In the genomic region with DNA sequence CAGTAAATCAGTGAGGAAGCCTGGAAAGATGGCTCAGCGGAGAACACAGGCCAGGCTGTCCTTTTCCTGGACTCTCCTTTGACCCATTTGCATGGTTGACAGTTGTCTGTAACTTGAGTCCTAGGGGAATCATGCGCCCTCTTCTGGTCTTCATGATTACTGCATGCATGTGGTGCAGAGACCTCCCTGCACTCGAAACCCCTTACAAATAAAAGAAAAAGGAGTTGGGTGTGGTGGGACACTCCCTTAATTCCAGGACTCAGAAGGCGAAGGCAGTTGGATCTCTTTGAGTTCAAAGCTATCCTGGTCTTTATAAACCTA, we compare ENCODE assay signal across 8 mouse cellular contexts. TPM values are rescaled to one million over a fixed set of nuclear protein-coding genes. Genes with fewer than 3 reads are reported as not detected.
DNase-seq lines count a peak whose midpoint lies in the region; ATAC-seq lines count a peak whose summit lies in the region.

No protein-coding gene starts in this region.

- H3K27ac ChIP-seq in hindbrain, embryonic 16.5 days (ENCODE audit: low read depth, low read length) = peak overlapping the region; percentile 75

- H3K9me3 ChIP-seq in hindbrain, embryonic 16.5 days (ENCODE audit: control insufficient read depth, low read length) = no peaks in the 10 kb centered on the region

- H3K9ac ChIP-seq in hindbrain, embryonic 16.5 days (ENCODE audit: low read depth, low read length) = peak overlapping the region; percentile 66

- H3K4me1 ChIP-seq in hindbrain, embryonic 16.5 days (ENCODE audit: control insufficient read depth, insufficient read depth, low read depth, low read length) = peaks cover 14% of the 10 kb centered on the region

- H3K4me3 ChIP-seq in hindbrain, embryonic 16.5 days (ENCODE audit: low read length) = peak overlapping the region; percentile 58

- H3K36me3 ChIP-seq in hindbrain, embryonic 16.5 days (ENCODE audit: control insufficient read depth, insufficient read depth, low read length) = peaks cover 14% of the 10 kb centered on the region

- DNase-seq in cerebellum, postnatal 4 days (ENCODE audit: low spot score in 2 of 2) = peak; percentile 73 to 84
- DNase-seq in gastrocnemius, adult 18-20 months (ENCODE audit: low spot score) = peak; percentile 90
- DNase-seq in left cerebral cortex, adult 11 months (ENCODE audit: low spot score) = peak; percentile 73
- DNase-seq in lung, postnatal 4 days = peak; percentile 76 to 90
- peak; percentile 94 for DNase-seq in retina, postnatal 1 day
- peak; percentile 90 for DNase-seq in thymus, postnatal 4 days

- H3K4me2 ChIP-seq in hindbrain, embryonic 16.5 days (ENCODE audit: low read length) = peak overlapping the region; percentile 72

- H3K27me3 ChIP-seq in hindbrain, embryonic 16.5 days (replicated peaks; ENCODE audit: control insufficient read depth, insufficient read depth, low read length) = no peaks in the 10 kb centered on the region

- peak; percentile 45 for ATAC-seq in activated CD4-positive, CD25-positive, alpha-beta regulatory T cell, adult 4 months
- peak; percentile 10 for ATAC-seq in hindbrain, embryonic 16.5 days

- WGBS in hindbrain, embryonic 16.5 days = 2% methylated on average over 4 of the region's 4 CpGs

RNA-seq across cellular contexts. Expression of gene Mars, which starts 0.7 kb away (rescaled TPM):
- 10 to 100 TPM; 21.6 to 21.9 TPM for polyA plus RNA-seq in activated CD4-positive, CD25-positive, alpha-beta regulatory T cell, adult 4 months (2017; shearing (Covaris generic))
- total RNA-seq in gastrocnemius, adult 18-20 months (2021) = 10 to 100 TPM; 67.5 to 68.8 TPM
- 108 and 113 TPM in 2 replicates for polyA plus RNA-seq in hindbrain, embryonic 16.5 days (2015; fragmentation: Nextera tagmentation; extraction: Ambion mirVana)

RNA-seq across cellular contexts. Expression of gene Arhgap9, which starts 9.4 kb away (rescaled TPM):
- polyA plus RNA-seq in activated CD4-positive, CD25-positive, alpha-beta regulatory T cell, adult 4 months (2017; shearing (Covaris generic)) = 100 to 1,000 TPM; 125 TPM
- under 1 TPM; 0.46 to 0.83 TPM for total RNA-seq in gastrocnemius, adult 18-20 months (2021)
- polyA plus RNA-seq in hindbrain, embryonic 16.5 days (2015; fragmentation: Nextera tagmentation; extraction: Ambion mirVana) = 0.79 and 0.81 TPM in 2 replicates

RNA-seq across cellular contexts. Expression of gene Mbd6, which starts 23.5 kb away (rescaled TPM):
- polyA plus RNA-seq in activated CD4-positive, CD25-positive, alpha-beta regulatory T cell, adult 4 months (2017; shearing (Covaris generic)) = 10 to 100 TPM in 1 of 2 experiments, 1 to 10 TPM in 1; 4.0 to 10.6 TPM
- 10 to 100 TPM; 14.6 to 15.7 TPM for total RNA-seq in gastrocnemius, adult 18-20 months (2021)
- 11.2 and 11.5 TPM in 2 replicates for polyA plus RNA-seq in hindbrain, embryonic 16.5 days (2015; fragmentation: Nextera tagmentation; extraction: Ambion mirVana)

RNA-seq across cellular contexts. Expression of gene Gli1, which starts 29.5 kb away (rescaled TPM):
- polyA plus RNA-seq in activated CD4-positive, CD25-positive, alpha-beta regulatory T cell, adult 4 months (2017; shearing (Covaris generic)) = under 1 TPM; 0.15 to 0.75 TPM
- under 1 TPM; 0.41 to 0.74 TPM for total RNA-seq in gastrocnemius, adult 18-20 months (2021)
- polyA plus RNA-seq in hindbrain, embryonic 16.5 days (2015; fragmentation: Nextera tagmentation; extraction: Ambion mirVana) = 1.8 and 2.1 TPM in 2 replicates

RNA-seq across cellular contexts. Expression of gene Inhbe, which starts 41.9 kb away (rescaled TPM):
- under 1 TPM in 1 of 2 experiments, not detected in 1; 0.07 TPM for polyA plus RNA-seq in activated CD4-positive, CD25-positive, alpha-beta regulatory T cell, adult 4 months (2017; shearing (Covaris generic))
- not detected for total RNA-seq in gastrocnemius, adult 18-20 months (2021)
- 0.03 and 0.09 TPM in 2 replicates for polyA plus RNA-seq in hindbrain, embryonic 16.5 days (2015; fragmentation: Nextera tagmentation; extraction: Ambion mirVana)

Comparison
In these comparisons a context has a peak if more than half of its experiments do, and no peak if none do; other contexts are left out.
1. Peak in every context shown above with its lines: DNase-seq, ATAC-seq, H3K4me3 ChIP-seq and H3K27ac ChIP-seq.
2. RNA of gene Arhgap9, which starts 9.4 kb away (polyA plus RNA-seq): 125 TPM in activated CD4-positive, CD25-positive, alpha-beta regulatory T cell, adult 4 months; 0.79 to 0.81 TPM in hindbrain, embryonic 16.5 days; every median in the first group is over 10 times any median in the second.